Mouse (Mus musculus): ENCODE measurements at regions not wholly inside any gene's neighbourhood (a gene's known extent, or its start where the extent isn't known, plus 50 kb on each side); places are given as distances from the start of the nearest gene placed in this dataset.

- DNase-seq, result no peak
Measured at GRCm38 (mm10) chr16:37459533-37459890, 74.8 kb upstream of the Stxbp5l start.

GRCm38 (mm10) chr16:37458592-37459532 lies 74.1 kb upstream of the Stxbp5l start:
- no peak for DNase-seq

- DNase-seq, result no peak
Measured at GRCm38 (mm10) chr16:37455971-37456370, 71.2 kb upstream of the Stxbp5l start.

GRCm38 (mm10) chr16:37449846-37450245 lies 65.1 kb upstream of the Stxbp5l start:
- no peak for DNase-seq

GRCm38 (mm10) chr16:37445756-37446155 lies 61.0 kb upstream of the Stxbp5l start:
- DNase-seq, result no peak

- DNase-seq, result no peak
Measured at GRCm38 (mm10) chr16:37442936-37443335, 58.2 kb upstream of the Stxbp5l start.

- DNase-seq, result no peak
Measured at GRCm38 (mm10) chr16:37442481-37442880, 57.7 kb upstream of the Stxbp5l start.

- peak; percentile 17 for DNase-seq
Measured at GRCm38 (mm10) chr16:37440628-37441164, 55.9 kb upstream of the Stxbp5l start.

All from kidney, adult 9 months (tissue).